Mouse (Mus musculus) cortical plate, adult 2 months (tissue): ENCODE measurements at regions not wholly inside any gene's neighbourhood (a gene's known extent, or its start where the extent isn't known, plus 50 kb on each side); places are given as distances from the start of the nearest gene placed in this dataset.

Experiments
- CTCF ChIP-seq: fragments of 200-500 bp; IDR thresholded peaks from 2 replicates; pipeline ENCODE4 v1.5.1; 2011; ENCODE audit warnings: mild to moderate bottlenecking, control low read depth, low read length; ENCODE audit not compliant: insufficient read depth; ENCODE audit errors: extremely low read depth
- POLR2A ChIP-seq: fragments of 200-500 bp; IDR thresholded peaks from 2 replicates; pipeline ENCODE4 v1.6.1; 2011; ENCODE audit warnings: mild to moderate bottlenecking, low read length, control low read depth; ENCODE audit not compliant: insufficient read depth; ENCODE audit errors: extremely low read depth

DNA sequence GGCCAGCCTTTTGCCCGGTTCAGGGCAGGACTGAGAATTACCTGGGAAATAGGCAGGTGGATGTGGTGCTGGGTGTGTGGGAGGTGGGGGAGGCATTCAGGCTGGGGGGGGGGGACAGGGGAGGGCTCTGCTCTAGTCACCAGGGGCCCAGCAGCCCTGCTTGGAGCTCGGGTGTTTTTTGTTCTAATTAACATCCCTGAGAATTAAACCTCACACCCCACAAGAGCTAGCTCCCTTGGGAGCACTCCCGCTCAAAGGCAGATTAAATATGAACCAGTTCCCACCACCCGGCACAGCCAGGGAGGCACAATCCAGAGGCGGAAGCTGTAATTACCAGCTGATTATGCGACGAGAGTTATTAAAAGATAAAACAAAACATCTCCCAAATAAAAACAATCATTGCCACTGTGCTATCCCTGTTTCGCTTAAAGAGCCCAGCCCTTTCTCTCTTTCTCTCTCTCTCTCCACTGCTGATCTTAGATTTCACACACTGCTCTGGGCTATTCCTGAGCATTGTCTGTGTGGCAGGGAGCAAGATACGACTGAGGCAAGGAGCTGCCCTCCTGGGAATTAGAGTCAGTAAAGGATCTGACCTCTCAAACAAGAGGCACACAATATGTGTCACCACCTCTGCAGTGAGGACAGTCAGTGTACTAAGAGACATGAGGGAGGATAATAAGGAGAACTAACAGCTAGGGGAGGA is 397.0 kb downstream of the Matn1 start:
- no peak for TF ChIP-seq CTCF
- no peak for TF ChIP-seq POLR2A
